Mouse (Mus musculus): ENCODE measurements around the gene Tspan9. TPM values are rescaled to one million over a fixed set of nuclear protein-coding genes. Genes with fewer than 3 reads are reported as not detected.

Gene Tspan9
- polyA plus RNA-seq, 1 experiment = 29.8 TPM

- 84% methylated on average over 8 of the region's 8 CpGs for WGBS
- H3K36me3 ChIP-seq (ENCODE audit: control insufficient read depth, insufficient read depth, low read length) = no peaks in the 10 kb centered on the region
- H3K27ac ChIP-seq (ENCODE audit: insufficient read depth, low read length) = no peak overlapping the region
- no peak for DNase-seq (ENCODE audit: low read depth in 1 of 2, low spot score in 2 of 2)
- H3K27me3 ChIP-seq (ENCODE audit: control insufficient read depth, insufficient read depth, low read length) = no peaks in the 10 kb centered on the region
- H3K4me3 ChIP-seq (ENCODE audit: extremely low read depth, insufficient read depth, insufficient read length) = no peak overlapping the region
- TF ChIP-seq CTCF (IDR thresholded peaks at IDR 0.05; ENCODE audit: extremely low read depth, insufficient read depth, insufficient read length, insufficient replicate concordance) (no peak), POLR2A (IDR thresholded peaks at IDR 0.05; ENCODE audit: low read depth, low read length) (no peak)
- no peaks in the 10 kb centered on the region; the same call in 1 of the 2 replicates for H3K4me1 ChIP-seq (ENCODE audit: control insufficient read depth, insufficient read depth, insufficient read length)
Measured at GRCm38 (mm10) chr6:128068144-128068543, 75.2 kb downstream of the Tspan9 start.

DNA sequence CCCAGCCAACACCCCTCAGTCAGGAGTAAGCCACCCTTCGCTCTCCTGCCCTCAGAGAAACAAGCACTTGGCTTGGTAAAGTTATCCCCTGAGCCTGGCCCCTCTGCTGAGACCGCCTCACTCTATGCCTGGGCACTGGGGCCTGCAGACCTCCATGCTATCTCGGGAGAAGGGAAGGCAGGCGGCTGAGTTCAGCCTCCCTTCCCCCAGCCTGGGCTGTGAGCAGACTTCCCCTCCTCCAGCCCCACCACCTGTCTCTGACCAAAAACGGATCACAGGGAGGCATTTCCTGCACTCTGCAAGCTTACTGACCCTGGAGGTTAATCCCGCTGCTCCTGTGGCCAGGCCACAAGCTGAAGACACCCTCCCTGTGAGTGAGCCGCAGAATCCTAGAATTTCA lies 77.4 kb downstream of the Tspan9 start:
- 28% methylated on average over 7 of the region's 7 CpGs for WGBS
- Histone ChIP-seq H3K27ac (ENCODE audit: insufficient read depth, low read length) (no peak overlapping the region), H3K4me1 (ENCODE audit: control insufficient read depth, insufficient read depth, insufficient read length) (no peaks in the 10 kb centered on the region; the same call in 1 of the 2 replicates), H3K4me3 (ENCODE audit: extremely low read depth, insufficient read depth, insufficient read length) (no peak overlapping the region), H3K27me3 (ENCODE audit: control insufficient read depth, insufficient read depth, low read length) (no peaks in the 10 kb centered on the region), H3K36me3 (ENCODE audit: control insufficient read depth, insufficient read depth, low read length) (no peaks in the 10 kb centered on the region)
- TF ChIP-seq POLR2A (IDR thresholded peaks at IDR 0.05; ENCODE audit: low read depth, low read length) (no peak), CTCF (IDR thresholded peaks at IDR 0.05; ENCODE audit: extremely low read depth, insufficient read depth, insufficient read length, insufficient replicate concordance) (no peak)
- DNase-seq (ENCODE audit: low read depth in 1 of 2, low spot score in 2 of 2) = no peak

DNA sequence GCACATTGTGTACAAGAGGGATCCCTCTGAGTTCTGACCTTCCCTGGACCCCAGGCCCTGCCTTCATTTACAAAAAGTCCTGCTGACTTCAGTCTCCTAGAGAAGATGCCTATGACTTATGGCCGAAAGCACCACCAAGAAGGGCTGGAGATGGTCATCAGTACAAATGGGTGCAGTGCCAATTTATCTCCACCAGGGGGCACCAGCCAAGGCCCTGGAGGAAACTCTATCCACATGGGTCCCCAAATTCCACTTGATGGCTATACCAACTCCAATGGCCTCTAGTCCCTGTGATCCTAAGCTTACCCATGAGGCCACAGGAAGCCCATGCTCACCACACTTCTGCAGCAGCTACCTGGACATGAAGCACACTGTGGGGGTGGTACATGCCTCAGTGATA lies 79.9 kb downstream of the Tspan9 start:
- Histone ChIP-seq H3K4me1 (ENCODE audit: control insufficient read depth, insufficient read depth, insufficient read length) (no peaks in the 10 kb centered on the region; the same call in 1 of the 2 replicates), H3K36me3 (ENCODE audit: control insufficient read depth, insufficient read depth, low read length) (no peaks in the 10 kb centered on the region), H3K4me3 (ENCODE audit: extremely low read depth, insufficient read depth, insufficient read length) (no peak overlapping the region), H3K27me3 (ENCODE audit: control insufficient read depth, insufficient read depth, low read length) (no peaks in the 10 kb centered on the region), H3K27ac (ENCODE audit: insufficient read depth, low read length) (no peak overlapping the region)
- TF ChIP-seq CTCF (IDR thresholded peaks at IDR 0.05; ENCODE audit: extremely low read depth, insufficient read depth, insufficient read length, insufficient replicate concordance) (no peak; the same call in 1 of the 2 replicates), POLR2A (IDR thresholded peaks at IDR 0.05; ENCODE audit: low read depth, low read length) (no peak)
- WGBS = 89% methylated on average over 1 of the region's 1 CpGs
- peak in 1 of 2 experiments; percentile 8 for DNase-seq (ENCODE audit: low read depth in 1 of 2, low spot score in 2 of 2)

DNA sequence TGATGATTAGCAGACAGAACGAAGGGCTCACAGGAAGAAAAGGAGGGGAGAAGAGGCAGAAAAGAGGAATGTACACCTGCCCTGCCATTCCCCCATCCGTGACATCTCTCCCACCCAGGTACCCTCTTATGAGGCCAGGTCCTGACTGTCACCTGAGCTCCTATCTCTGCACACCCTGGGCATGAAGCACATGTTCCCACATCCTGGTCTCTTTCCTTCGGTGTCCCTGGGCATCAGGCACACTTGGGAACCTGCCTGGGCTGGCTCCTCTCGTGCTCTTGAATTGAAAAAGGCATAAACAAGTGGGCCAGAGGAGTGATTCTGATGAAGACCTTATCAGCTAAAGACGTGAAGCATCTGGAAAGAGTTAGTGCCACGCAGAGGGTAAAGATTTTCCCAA lies 80.6 kb downstream of the Tspan9 start:
- no peak overlapping the region for H3K4me3 ChIP-seq (ENCODE audit: extremely low read depth, insufficient read depth, insufficient read length)
- H3K27me3 ChIP-seq (ENCODE audit: control insufficient read depth, insufficient read depth, low read length) = no peaks in the 10 kb centered on the region
- 92% methylated on average over 6 of the region's 6 CpGs for WGBS
- H3K36me3 ChIP-seq (ENCODE audit: control insufficient read depth, insufficient read depth, low read length) = no peaks in the 10 kb centered on the region
- H3K27ac ChIP-seq (ENCODE audit: insufficient read depth, low read length) = no peak overlapping the region
- DNase-seq (ENCODE audit: low read depth in 1 of 2, low spot score in 2 of 2) = no peak
- TF ChIP-seq CTCF (IDR thresholded peaks at IDR 0.05; ENCODE audit: extremely low read depth, insufficient read depth, insufficient read length, insufficient replicate concordance) = no peak
- no peak for TF ChIP-seq POLR2A (IDR thresholded peaks at IDR 0.05; ENCODE audit: low read depth, low read length)
- H3K4me1 ChIP-seq (ENCODE audit: control insufficient read depth, insufficient read depth, insufficient read length) = no peaks in the 10 kb centered on the region; the same call in 1 of the 2 replicates

- no peaks in the 10 kb centered on the region; the same call in 1 of the 2 replicates for H3K4me1 ChIP-seq (ENCODE audit: control insufficient read depth, insufficient read depth, insufficient read length)
Measured at GRCm38 (mm10) chr6:128062216-128062615, 81.2 kb downstream of the Tspan9 start.

GRCm38 (mm10) chr6:128061342-128061741 lies 82.1 kb downstream of the Tspan9 start:
- Histone ChIP-seq H3K4me3 (ENCODE audit: extremely low read depth, insufficient read depth, insufficient read length) (no peak overlapping the region), H3K4me1 (ENCODE audit: control insufficient read depth, insufficient read depth, insufficient read length) (no peaks in the 10 kb centered on the region; the same call in 1 of the 2 replicates), H3K27ac (ENCODE audit: insufficient read depth, low read length) (no peak overlapping the region), H3K27me3 (ENCODE audit: control insufficient read depth, insufficient read depth, low read length) (no peaks in the 10 kb centered on the region), H3K36me3 (ENCODE audit: control insufficient read depth, insufficient read depth, low read length) (no peaks in the 10 kb centered on the region)
- WGBS = 81% methylated on average over 5 of the region's 5 CpGs
- TF ChIP-seq CTCF (IDR thresholded peaks at IDR 0.05; ENCODE audit: extremely low read depth, insufficient read depth, insufficient read length, insufficient replicate concordance) (no peak), POLR2A (IDR thresholded peaks at IDR 0.05; ENCODE audit: low read depth, low read length) (no peak)
- DNase-seq (ENCODE audit: low read depth in 1 of 2, low spot score in 2 of 2) = no peak

More at GRCm38 (mm10) chr6:128062216-128062615, 81.2 kb downstream of the Tspan9 start:
- 90% methylated on average over 13 of the region's 13 CpGs for WGBS
- H3K36me3 ChIP-seq (ENCODE audit: control insufficient read depth, insufficient read depth, low read length) = no peaks in the 10 kb centered on the region
- DNase-seq (ENCODE audit: low read depth in 1 of 2, low spot score in 2 of 2) = no peak
- H3K27me3 ChIP-seq (ENCODE audit: control insufficient read depth, insufficient read depth, low read length) = no peaks in the 10 kb centered on the region
- no peak overlapping the region for H3K27ac ChIP-seq (ENCODE audit: insufficient read depth, low read length)
- no peak overlapping the region for H3K4me3 ChIP-seq (ENCODE audit: extremely low read depth, insufficient read depth, insufficient read length)
- TF ChIP-seq POLR2A (IDR thresholded peaks at IDR 0.05; ENCODE audit: low read depth, low read length) = no peak
- TF ChIP-seq CTCF (IDR thresholded peaks at IDR 0.05; ENCODE audit: extremely low read depth, insufficient read depth, insufficient read length, insufficient replicate concordance) = no peak

GRCm38 (mm10) chr6:128058570-128058969 lies 84.8 kb downstream of the Tspan9 start:
- H3K4me1 ChIP-seq (ENCODE audit: control insufficient read depth, insufficient read depth, insufficient read length) = no peaks in the 10 kb centered on the region

More at GRCm38 (mm10) chr6:128058570-128058969, 84.8 kb downstream of the Tspan9 start:
- no peak for DNase-seq (ENCODE audit: low read depth in 1 of 2, low spot score in 2 of 2)
- Histone ChIP-seq H3K36me3 (ENCODE audit: control insufficient read depth, insufficient read depth, low read length) (no peaks in the 10 kb centered on the region), H3K27me3 (ENCODE audit: control insufficient read depth, insufficient read depth, low read length) (no peaks in the 10 kb centered on the region), H3K27ac (ENCODE audit: insufficient read depth, low read length) (no peak overlapping the region), H3K4me3 (ENCODE audit: extremely low read depth, insufficient read depth, insufficient read length) (no peak overlapping the region)
- TF ChIP-seq POLR2A (IDR thresholded peaks at IDR 0.05; ENCODE audit: low read depth, low read length) (no peak), CTCF (IDR thresholded peaks at IDR 0.05; ENCODE audit: extremely low read depth, insufficient read depth, insufficient read length, insufficient replicate concordance) (no peak)
- 91% methylated on average over 9 of the region's 9 CpGs for WGBS
